In the genomic region with DNA sequence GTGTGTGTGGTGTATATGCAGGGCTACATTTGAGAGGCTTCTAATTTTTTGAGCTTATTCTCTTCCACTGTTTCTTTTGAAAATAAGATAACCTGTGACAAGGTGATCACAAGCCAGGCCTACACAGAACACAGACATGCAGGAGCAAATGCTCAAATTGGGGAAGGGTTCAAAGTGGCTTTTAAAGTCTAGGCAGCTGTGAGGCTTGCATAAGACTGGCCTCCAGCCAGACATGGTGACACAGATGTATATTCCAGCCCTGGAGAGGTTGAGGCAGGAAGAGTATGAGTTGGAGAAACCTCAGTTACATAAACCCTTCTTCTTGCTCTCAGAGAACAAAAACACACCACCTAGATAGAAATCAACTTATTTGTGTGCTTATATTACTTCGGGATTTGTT, we compare ENCODE assay signal across 29 mouse cellular contexts. TPM values are rescaled to one million over a fixed set of nuclear protein-coding genes. Genes with fewer than 3 reads are reported as not detected.
"Had no signal": no experiment of that assay in that cellular context is flagged by ENCODE, and none has a peak within 500 bp of the region (broad histone marks: within the 10 kb centered on the region; RNA-seq: fewer than 3 reads in every experiment).

No protein-coding gene starts in this region.

- H3K4me1 ChIP-seq: heart, embryonic 10.5 days; heart, embryonic 12.5 days; intestine, embryonic 15.5 days; kidney, embryonic 15.5 days; limb, embryonic 13.5 days; limb, embryonic 15.5 days; liver, embryonic 12.5 days had no signal

- H3K9me3 ChIP-seq: heart, embryonic 10.5 days; heart, embryonic 12.5 days; intestine, embryonic 15.5 days; kidney, embryonic 15.5 days; limb, embryonic 13.5 days; limb, embryonic 15.5 days; liver, embryonic 12.5 days had no signal

- H3K36me3 ChIP-seq: heart, embryonic 10.5 days; heart, embryonic 12.5 days; intestine, embryonic 15.5 days; kidney, embryonic 15.5 days; limb, embryonic 13.5 days; limb, embryonic 15.5 days; liver, embryonic 12.5 days had no signal

- ATAC-seq: hindbrain, embryonic 16.5 days; inflammation-experienced regulatory T-cells, adult 6 months; intestine, embryonic 15.5 days; intestine, postnatal 0 days; liver, embryonic 12.5 days had no signal

- H3K9ac ChIP-seq: heart, embryonic 12.5 days; hindbrain, embryonic 14.5 days; intestine, embryonic 15.5 days; kidney, embryonic 15.5 days; limb, embryonic 13.5 days; limb, embryonic 15.5 days; liver, embryonic 12.5 days; liver, embryonic 14.5 days had no signal

- H3K4me3 ChIP-seq: gastrocnemius, adult 2 months; heart, embryonic 10.5 days; heart, embryonic 12.5 days; intestine, embryonic 15.5 days; kidney, embryonic 15.5 days; limb, embryonic 13.5 days; limb, embryonic 15.5 days; liver, embryonic 12.5 days had no signal

- H3K27me3 ChIP-seq: intestine, embryonic 15.5 days; kidney, embryonic 15.5 days; limb, embryonic 13.5 days; limb, embryonic 15.5 days had no signal

- DNase-seq: gastrocnemius, adult 2 months; gastrocnemius, postnatal 10 days; gastrocnemius, postnatal 25 days; heart, postnatal 10 days; heart, postnatal 4 days; kidney, adult 18-20 months; kidney, adult 9 months; kidney, postnatal 14 days; kidney, postnatal 36 days; layer of hippocampus, adult 9-11 months; layer of hippocampus, postnatal 36 days; left cerebral cortex, postnatal 4 days had no signal

- H3K4me2 ChIP-seq: heart, embryonic 12.5 days; hindbrain, embryonic 14.5 days; intestine, embryonic 15.5 days; kidney, embryonic 15.5 days; limb, embryonic 13.5 days; limb, embryonic 15.5 days; liver, embryonic 12.5 days had no signal

- H3K27ac ChIP-seq: gastrocnemius, adult 2 months; heart, embryonic 10.5 days; hindbrain, embryonic 14.5 days; intestine, embryonic 15.5 days; kidney, embryonic 15.5 days; kidney, postnatal 0 days; limb, embryonic 13.5 days; limb, embryonic 15.5 days; liver, embryonic 12.5 days; liver, embryonic 14.5 days had no signal

RNA-seq across cellular contexts. Expression of gene Ccn5, which starts 53.8 kb away (rescaled TPM):
- total RNA-seq: layer of hippocampus, adult 18-20 months; layer of hippocampus, postnatal 14 days; left cerebral cortex, adult 18-20 months; left cerebral cortex, postnatal 25 days had no signal
- polyA plus RNA-seq: hindbrain, embryonic 14.5 days; inflammation-experienced regulatory T-cells, adult 6 months; intestine, postnatal 0 days had no signal
